Mouse (Mus musculus): ENCODE results near the gene Pex3. TPM values are rescaled to one million over a fixed set of nuclear protein-coding genes. Genes with fewer than 3 reads are reported as not detected.

Pex3 gene
- polyA plus RNA-seq, 1 experiment from 2014 or later: 29.1 TPM

DNA sequence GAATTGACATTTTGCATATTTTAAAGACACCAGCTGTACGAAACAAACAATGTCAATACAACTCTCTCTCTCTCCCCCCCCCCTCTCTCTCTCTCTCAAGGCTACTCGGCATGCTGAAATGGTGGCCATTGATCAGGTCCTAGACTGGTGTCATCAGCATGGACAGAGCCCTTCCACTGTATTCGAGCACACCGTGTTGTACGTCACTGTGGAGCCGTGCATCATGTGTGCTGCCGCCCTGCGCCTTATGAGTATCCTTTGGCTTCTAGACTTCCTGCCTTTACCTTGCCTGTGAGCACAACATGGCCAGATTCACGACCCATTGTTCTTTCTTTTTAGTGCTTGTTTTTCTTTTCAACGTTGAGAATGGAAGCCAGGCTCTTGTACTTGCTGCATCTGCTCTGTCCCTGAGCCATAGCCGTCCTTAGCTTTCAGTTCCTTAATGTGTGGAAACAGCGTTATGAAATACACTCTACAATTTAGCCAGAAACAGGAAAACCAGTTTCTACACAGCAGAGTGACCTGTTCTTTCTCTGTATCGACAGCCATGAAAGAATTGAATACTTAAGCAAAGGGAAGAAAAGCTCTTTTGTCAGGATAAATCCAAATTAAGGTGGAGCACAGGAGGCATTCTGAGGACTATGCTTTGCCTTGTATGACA is 7.2 kb upstream of the Pex3 start:
- H3K4me3 ChIP-seq (ENCODE audit: low read depth, low read length): no peak overlapping the region
- no peaks in the 10 kb centered on the region for H3K9me3 ChIP-seq (ENCODE audit: control insufficient read depth, low read depth, low read length)
- no peak overlapping the region for H3K4me2 ChIP-seq (replicated peaks; ENCODE audit: low read depth, low read length)
- 88% methylated on average over 13 of the region's 13 CpGs for WGBS
- ATAC-seq (ENCODE audit: insufficient number of reproducible peaks, insufficient read depth, low FRiP score, low read depth): no peak
- no peaks in the 10 kb centered on the region for H3K4me1 ChIP-seq (ENCODE audit: control insufficient read depth, insufficient read depth, low read length)
- no peaks in the 10 kb centered on the region for H3K27me3 ChIP-seq (ENCODE audit: control insufficient read depth, insufficient read depth, low read length)
- H3K36me3 ChIP-seq (ENCODE audit: control insufficient read depth, insufficient read depth, low read length): peaks cover 5% of the 10 kb centered on the region; the same call in 1 of the 2 replicates
- H3K27ac ChIP-seq (ENCODE audit: low read length): no peak overlapping the region
- no peak overlapping the region for H3K9ac ChIP-seq (replicated peaks; ENCODE audit: low read depth, low read length)

DNA sequence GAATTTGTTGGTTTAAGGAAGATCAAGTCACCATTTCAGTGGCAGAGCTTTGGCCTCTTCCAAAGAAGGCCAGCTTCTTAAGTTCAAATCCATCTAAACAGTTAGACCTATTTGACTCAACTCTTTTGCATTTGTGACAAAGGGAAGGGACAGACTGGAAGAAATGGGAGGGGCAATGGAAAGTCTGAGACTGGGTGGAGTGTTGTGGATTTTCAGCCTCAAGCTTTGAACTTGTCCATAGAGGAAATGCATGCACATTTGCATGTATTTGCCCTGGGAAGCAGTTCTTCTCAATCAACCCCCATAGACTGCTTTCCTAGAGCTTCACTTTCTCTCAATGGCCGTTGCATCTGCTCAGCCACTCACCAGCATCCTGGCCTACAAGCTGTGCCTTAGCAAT is 1.4 kb upstream of the Pex3 start:
- Histone ChIP-seq H3K27me3 (ENCODE audit: control insufficient read depth, insufficient read depth, low read length) (no peaks in the 10 kb centered on the region), H3K27ac (ENCODE audit: low read length) (no peak overlapping the region), H3K9ac (replicated peaks; ENCODE audit: low read depth, low read length) (no peak overlapping the region), H3K9me3 (ENCODE audit: control insufficient read depth, low read depth, low read length) (no peaks in the 10 kb centered on the region), H3K36me3 (ENCODE audit: control insufficient read depth, insufficient read depth, low read length) (no peaks in the 10 kb centered on the region), H3K4me3 (ENCODE audit: low read depth, low read length) (no peak overlapping the region), H3K4me1 (ENCODE audit: control insufficient read depth, insufficient read depth, low read length) (peaks cover 7% of the 10 kb centered on the region; the same call in 1 of the 2 replicates), H3K4me2 (replicated peaks; ENCODE audit: low read depth, low read length) (no peak overlapping the region)
- 91% methylated on average over 1 of the region's 1 CpGs for WGBS
- no peak for ATAC-seq (ENCODE audit: insufficient number of reproducible peaks, insufficient read depth, low FRiP score, low read depth)

DNA sequence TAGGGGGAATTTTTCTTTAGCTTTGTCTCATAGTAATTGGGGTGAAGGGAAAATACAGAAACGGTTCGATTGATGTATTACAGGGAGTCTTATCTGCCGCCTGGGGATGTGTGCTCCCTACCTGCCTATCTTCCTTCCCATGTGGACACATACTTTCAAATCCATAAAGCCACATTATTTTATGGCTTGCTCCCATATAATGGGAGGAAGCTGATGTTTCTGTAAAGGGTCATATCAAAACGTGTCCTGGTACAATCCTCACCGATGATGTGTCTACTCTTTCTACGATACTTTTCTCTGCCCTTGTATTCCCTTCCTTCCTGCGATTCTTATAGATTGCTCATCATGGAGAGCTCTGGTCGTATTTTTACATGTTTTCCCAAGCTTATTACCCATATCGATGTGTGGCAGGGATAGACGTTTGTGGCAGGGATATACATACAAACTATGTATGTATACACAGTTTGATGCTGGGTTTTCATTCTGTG is 600 bp upstream of the Pex3 start:
- peak overlapping the region; percentile 59 for H3K4me2 ChIP-seq (replicated peaks; ENCODE audit: low read depth, low read length)
- no peak overlapping the region for H3K27ac ChIP-seq (ENCODE audit: low read length)
- H3K36me3 ChIP-seq (ENCODE audit: control insufficient read depth, insufficient read depth, low read length): no peaks in the 10 kb centered on the region
- ATAC-seq (ENCODE audit: insufficient number of reproducible peaks, insufficient read depth, low FRiP score, low read depth): peak; percentile 19; the same call in 1 of the 2 replicates
- peak overlapping the region; percentile 56 for H3K9ac ChIP-seq (replicated peaks; ENCODE audit: low read depth, low read length)
- no peaks in the 10 kb centered on the region for H3K9me3 ChIP-seq (ENCODE audit: control insufficient read depth, low read depth, low read length)
- 25% methylated on average over 10 of the region's 10 CpGs for WGBS
- H3K27me3 ChIP-seq (ENCODE audit: control insufficient read depth, insufficient read depth, low read length): no peaks in the 10 kb centered on the region
- peaks cover 7% of the 10 kb centered on the region; the same call in 1 of the 2 replicates for H3K4me1 ChIP-seq (ENCODE audit: control insufficient read depth, insufficient read depth, low read length)
- peak overlapping the region; percentile 53 for H3K4me3 ChIP-seq (ENCODE audit: low read depth, low read length)

DNA sequence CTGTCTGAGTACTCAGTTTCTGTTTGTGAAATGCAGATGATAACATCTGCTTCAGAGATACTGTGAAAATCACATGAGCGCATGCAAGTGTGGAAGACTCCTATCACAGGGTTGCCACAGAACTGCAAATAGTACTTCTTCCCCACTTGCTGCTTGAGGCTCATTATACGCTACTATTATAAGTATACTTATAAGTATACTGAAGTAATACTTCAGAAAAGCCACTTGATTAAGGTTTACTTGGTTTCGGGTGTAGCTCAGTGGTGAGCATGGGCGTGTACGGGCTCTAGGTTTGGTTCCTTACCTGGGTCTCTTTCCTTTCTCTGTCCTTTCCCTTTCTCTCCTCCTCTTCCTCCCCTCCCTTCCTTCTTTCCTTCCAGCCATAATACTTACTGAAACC is 11.2 kb downstream of the Pex3 start:
- Histone ChIP-seq H3K4me2 (replicated peaks; ENCODE audit: low read depth, low read length) (no peak overlapping the region), H3K9ac (replicated peaks; ENCODE audit: low read depth, low read length) (no peak overlapping the region), H3K27me3 (ENCODE audit: control insufficient read depth, insufficient read depth, low read length) (no peaks in the 10 kb centered on the region), H3K4me3 (ENCODE audit: low read depth, low read length) (no peak overlapping the region), H3K4me1 (ENCODE audit: control insufficient read depth, insufficient read depth, low read length) (no peaks in the 10 kb centered on the region), H3K9me3 (ENCODE audit: control insufficient read depth, low read depth, low read length) (no peaks in the 10 kb centered on the region), H3K27ac (ENCODE audit: low read length) (no peak overlapping the region), H3K36me3 (ENCODE audit: control insufficient read depth, insufficient read depth, low read length) (peaks cover 17% of the 10 kb centered on the region)
- no peak for ATAC-seq (ENCODE audit: insufficient number of reproducible peaks, insufficient read depth, low FRiP score, low read depth)
- 90% methylated on average over 5 of the region's 5 CpGs for WGBS

DNA sequence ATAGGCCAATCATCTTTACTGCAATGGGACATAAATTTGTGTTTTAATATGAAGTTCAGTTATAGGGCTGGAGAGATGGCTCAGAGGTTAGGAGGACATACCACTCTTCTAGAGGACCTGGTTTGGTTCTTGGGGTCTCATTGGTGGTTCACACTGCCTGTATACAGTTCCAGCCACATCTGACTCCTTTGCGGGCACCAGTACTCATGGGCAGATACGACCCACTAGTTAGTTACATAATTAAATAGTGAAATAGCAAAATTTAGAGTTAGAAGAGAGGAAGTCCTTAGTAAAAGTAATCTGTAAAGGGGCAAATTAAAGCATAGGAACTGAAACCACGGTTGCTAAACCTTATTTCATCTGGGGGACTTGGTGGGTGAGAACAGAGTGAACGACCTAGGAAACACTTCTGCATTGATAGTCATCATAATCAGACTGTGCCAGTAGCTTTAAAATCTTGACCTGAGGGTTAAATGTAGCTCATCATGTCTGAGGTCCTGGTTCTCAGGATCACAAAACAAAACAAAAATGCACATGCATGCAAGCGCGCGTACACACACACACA is 13.1 kb downstream of the Pex3 start:
- ATAC-seq (ENCODE audit: insufficient number of reproducible peaks, insufficient read depth, low FRiP score, low read depth): no peak
- no peaks in the 10 kb centered on the region for H3K4me1 ChIP-seq (ENCODE audit: control insufficient read depth, insufficient read depth, low read length)
- 92% methylated on average over 7 of the region's 7 CpGs for WGBS
- H3K4me2 ChIP-seq (replicated peaks; ENCODE audit: low read depth, low read length): no peak overlapping the region
- no peaks in the 10 kb centered on the region for H3K9me3 ChIP-seq (ENCODE audit: control insufficient read depth, low read depth, low read length)
- no peak overlapping the region for H3K27ac ChIP-seq (ENCODE audit: low read length)
- H3K36me3 ChIP-seq (ENCODE audit: control insufficient read depth, insufficient read depth, low read length): peaks cover 19% of the 10 kb centered on the region
- no peaks in the 10 kb centered on the region for H3K27me3 ChIP-seq (ENCODE audit: control insufficient read depth, insufficient read depth, low read length)
- H3K9ac ChIP-seq (replicated peaks; ENCODE audit: low read depth, low read length): no peak overlapping the region
- no peak overlapping the region for H3K4me3 ChIP-seq (ENCODE audit: low read depth, low read length)

DNA sequence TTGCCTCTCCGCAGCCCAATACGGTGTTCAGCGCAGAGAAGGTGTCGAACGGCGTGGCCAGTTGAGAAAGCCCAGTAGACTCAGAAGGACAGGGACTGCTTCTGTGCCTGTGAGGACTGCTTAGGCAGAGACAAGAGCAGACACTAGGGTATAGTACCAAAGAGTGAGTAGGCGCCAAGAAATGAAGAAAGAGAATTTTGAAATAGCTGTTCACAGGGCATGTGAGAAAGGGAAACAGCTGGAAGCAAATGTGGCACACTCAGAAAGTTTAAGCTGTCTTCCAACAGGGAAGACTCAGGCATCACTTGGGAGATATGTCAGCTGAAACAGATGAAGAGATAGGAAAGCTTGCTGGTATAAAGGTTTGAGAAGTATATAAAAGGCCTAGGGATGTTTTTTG is 16.2 kb downstream of the Pex3 start:
- H3K4me2 ChIP-seq (replicated peaks; ENCODE audit: low read depth, low read length): no peak overlapping the region
- H3K9ac ChIP-seq (replicated peaks; ENCODE audit: low read depth, low read length): no peak overlapping the region
- ATAC-seq (ENCODE audit: insufficient number of reproducible peaks, insufficient read depth, low FRiP score, low read depth): no peak
- no peaks in the 10 kb centered on the region for H3K27me3 ChIP-seq (ENCODE audit: control insufficient read depth, insufficient read depth, low read length)
- no peak overlapping the region for H3K27ac ChIP-seq (ENCODE audit: low read length)
- no peaks in the 10 kb centered on the region for H3K4me1 ChIP-seq (ENCODE audit: control insufficient read depth, insufficient read depth, low read length)
- WGBS: 95% methylated on average over 7 of the region's 7 CpGs
- peaks cover 31% of the 10 kb centered on the region for H3K36me3 ChIP-seq (ENCODE audit: control insufficient read depth, insufficient read depth, low read length)
- no peak overlapping the region for H3K4me3 ChIP-seq (ENCODE audit: low read depth, low read length)
- H3K9me3 ChIP-seq (ENCODE audit: control insufficient read depth, low read depth, low read length): no peaks in the 10 kb centered on the region

DNA sequence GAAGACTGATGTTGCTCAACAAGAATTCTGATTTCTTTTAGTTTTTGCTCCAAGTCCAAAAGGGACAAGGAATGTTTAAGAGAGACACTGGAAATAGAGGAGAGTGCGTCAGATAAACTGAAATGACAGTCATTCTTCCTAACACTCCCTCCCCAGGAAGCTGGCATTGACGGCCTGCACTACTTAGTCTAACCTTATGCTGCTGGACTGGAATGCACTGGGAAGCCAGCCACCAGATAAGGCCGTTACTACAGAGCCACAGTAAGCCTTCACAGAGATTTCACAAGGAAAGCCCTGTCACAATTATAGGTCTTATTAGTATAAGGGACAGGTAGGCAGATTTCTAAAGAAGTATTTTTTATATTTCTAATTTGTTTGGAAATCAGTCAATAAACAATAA is 18.2 kb downstream of the Pex3 start:
- Histone ChIP-seq H3K27ac (ENCODE audit: low read length) (no peak overlapping the region), H3K9ac (replicated peaks; ENCODE audit: low read depth, low read length) (no peak overlapping the region), H3K4me3 (ENCODE audit: low read depth, low read length) (no peak overlapping the region), H3K27me3 (ENCODE audit: control insufficient read depth, insufficient read depth, low read length) (no peaks in the 10 kb centered on the region), H3K9me3 (ENCODE audit: control insufficient read depth, low read depth, low read length) (no peaks in the 10 kb centered on the region), H3K4me2 (replicated peaks; ENCODE audit: low read depth, low read length) (no peak overlapping the region), H3K36me3 (ENCODE audit: control insufficient read depth, insufficient read depth, low read length) (peaks cover 35% of the 10 kb centered on the region), H3K4me1 (ENCODE audit: control insufficient read depth, insufficient read depth, low read length) (no peaks in the 10 kb centered on the region)
- 86% methylated on average over 3 of the region's 3 CpGs for WGBS
- ATAC-seq (ENCODE audit: insufficient number of reproducible peaks, insufficient read depth, low FRiP score, low read depth): no peak

DNA sequence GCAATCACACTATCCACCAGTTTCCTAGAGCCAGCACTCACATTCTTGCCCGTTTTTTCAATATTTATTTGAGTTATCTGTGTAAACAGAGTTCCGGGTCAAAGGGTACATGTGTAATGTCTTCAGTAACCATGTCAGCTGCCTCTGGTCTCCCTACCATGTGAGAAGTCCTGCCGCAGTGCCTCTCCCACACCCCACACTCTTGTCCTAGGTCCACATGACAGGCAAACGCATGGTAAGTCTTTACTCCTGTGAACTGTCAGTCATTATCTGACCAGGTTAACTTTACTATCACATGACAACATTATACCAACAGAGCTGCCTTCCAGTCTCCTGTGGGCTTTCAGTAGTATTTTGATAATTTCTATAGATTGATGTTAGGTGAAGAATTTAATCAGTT is 24.8 kb downstream of the Pex3 start:
- WGBS: 55% methylated on average over 4 of the region's 4 CpGs

More for the DNA sequence above, 24.8 kb downstream of the Pex3 start:
- H3K9me3 ChIP-seq (ENCODE audit: control insufficient read depth, low read depth, low read length): no peaks in the 10 kb centered on the region
- no peak overlapping the region for H3K4me2 ChIP-seq (replicated peaks; ENCODE audit: low read depth, low read length)
- no peak for ATAC-seq (ENCODE audit: insufficient number of reproducible peaks, insufficient read depth, low FRiP score, low read depth)
- peaks cover 28% of the 10 kb centered on the region for H3K36me3 ChIP-seq (ENCODE audit: control insufficient read depth, insufficient read depth, low read length)
- H3K4me1 ChIP-seq (ENCODE audit: control insufficient read depth, insufficient read depth, low read length): no peaks in the 10 kb centered on the region
- no peak overlapping the region for H3K4me3 ChIP-seq (ENCODE audit: low read depth, low read length)
- no peak overlapping the region for H3K27ac ChIP-seq (ENCODE audit: low read length)
- no peak overlapping the region for H3K9ac ChIP-seq (replicated peaks; ENCODE audit: low read depth, low read length)
- no peaks in the 10 kb centered on the region for H3K27me3 ChIP-seq (ENCODE audit: control insufficient read depth, insufficient read depth, low read length)

Data from stomach, embryonic 14.5 days (tissue).